Mouse (Mus musculus) stomach, adult 2 months (tissue): ENCODE results near the gene Cbll1. TPM values are rescaled to one million over a fixed set of nuclear protein-coding genes. Genes with fewer than 3 reads are reported as not detected.

Source experiments
- polyA plus RNA-seq: library from polyadenylated mRNA; depleted of rRNA; stranded (reverse); fragments of >200 nt; gene quantifications from 2 replicates; pipeline ENCODE4 v1.2.3, GENCODE M21; 2012; rRNA removed

Cbll1 gene
- polyA plus RNA-seq, result 0.87 and 2.0 TPM in 2 replicates

GRCm38 (mm10) chr12:31499314-31500131, at the start of gene Cbll1:
Cbll1 (minus strand) TSS chr12:31499616.

Other genes starting within 250 kb of the Cbll1 start
- gene Lamb1, start 234.4 kb downstream of the Cbll1 start, polyA plus RNA-seq, result 7.4 and 9.5 TPM in 2 replicates
- gene Dld, start 148.2 kb downstream of the Cbll1 start, polyA plus RNA-seq, result 1.9 and 2.9 TPM in 2 replicates
- 0.10 TPM in 1 of 2 replicates, not detected in the other for gene Slc26a3, start 108.7 kb downstream of the Cbll1 start, polyA plus RNA-seq
- 0.03 TPM in 1 of 2 replicates, not detected in the other for gene Slc26a4, start 60.4 kb upstream of the Cbll1 start, polyA plus RNA-seq
- gene Bcap29, start 135.0 kb upstream of the Cbll1 start, polyA plus RNA-seq, result 0.18 and 0.23 TPM in 2 replicates
- 1.2 and 2.4 TPM in 2 replicates for gene Dus4l, start 155.2 kb upstream of the Cbll1 start, polyA plus RNA-seq
- gene Cog5, start 155.3 kb upstream of the Cbll1 start, polyA plus RNA-seq, result 3.0 and 3.7 TPM in 2 replicates
- 0.14 TPM in 1 of 2 replicates, not detected in the other for gene Gpr22, start 214.3 kb upstream of the Cbll1 start, polyA plus RNA-seq